Mouse (Mus musculus): Measurements from ENCODE around the gene Tmem229b. TPM values are rescaled to one million over a fixed set of nuclear protein-coding genes. Genes with fewer than 3 reads are reported as not detected.

The Tmem229b gene
- polyA plus RNA-seq, 1 experiment from 2014 or later = 6.5 TPM

DNA sequence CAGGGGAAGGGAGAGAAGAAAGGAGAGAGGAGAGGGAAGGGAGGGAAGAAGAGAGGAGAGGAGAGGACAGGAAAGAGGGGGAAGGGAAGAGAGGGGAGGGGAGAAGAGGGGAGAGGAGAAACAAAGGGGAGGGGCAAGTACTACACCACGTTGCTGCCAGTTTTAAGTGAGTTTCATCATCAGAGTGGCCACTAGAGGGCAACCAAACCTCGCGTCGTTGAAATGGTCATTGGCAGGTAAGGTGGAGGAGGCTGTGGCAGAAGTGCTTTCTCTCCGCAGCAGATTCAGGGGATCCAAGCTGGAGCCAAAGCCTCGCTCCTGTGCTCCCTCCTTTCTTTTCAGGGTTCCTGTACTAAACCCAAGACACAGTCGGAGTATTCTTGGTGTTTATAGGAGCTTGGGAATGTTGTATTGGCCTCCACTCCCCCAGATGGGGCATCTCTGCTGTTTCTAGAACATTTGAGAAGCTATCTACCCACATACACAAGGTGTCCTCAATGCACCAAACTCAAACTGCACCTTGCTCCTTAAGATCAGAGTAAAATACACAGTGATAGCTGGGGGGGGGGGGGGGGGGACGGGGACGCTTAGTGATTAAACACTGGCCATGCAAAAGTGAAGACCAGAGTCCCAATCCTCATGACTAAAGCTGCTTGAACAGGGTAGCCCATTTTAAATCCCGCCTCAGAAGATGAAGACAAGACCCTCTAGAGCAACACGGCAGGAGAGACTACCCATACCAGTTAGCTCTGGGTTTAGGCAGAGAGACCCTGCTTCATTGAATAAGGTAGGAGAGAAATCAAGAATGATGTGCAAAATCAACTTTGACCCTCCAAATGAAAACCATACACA lies 89.0 kb downstream of the Tmem229b start:
- Histone ChIP-seq H3K9ac (no peak overlapping the region), H3K36me3 (no peaks in the 10 kb centered on the region), H3K9me3 (no peaks in the 10 kb centered on the region), H3K4me1 (no peaks in the 10 kb centered on the region; the same call in 1 of the 2 replicates), H3K27me3 (replicated peaks) (no peaks in the 10 kb centered on the region), H3K4me2 (peak overlapping the region; percentile 44), H3K4me3 (replicated peaks) (no peak overlapping the region), H3K27ac (no peak overlapping the region)
- ATAC-seq (ENCODE audit: insufficient read depth, low FRiP score, low read depth) = no peak
- 9% methylated on average over 11 of the region's 11 CpGs for WGBS

DNA sequence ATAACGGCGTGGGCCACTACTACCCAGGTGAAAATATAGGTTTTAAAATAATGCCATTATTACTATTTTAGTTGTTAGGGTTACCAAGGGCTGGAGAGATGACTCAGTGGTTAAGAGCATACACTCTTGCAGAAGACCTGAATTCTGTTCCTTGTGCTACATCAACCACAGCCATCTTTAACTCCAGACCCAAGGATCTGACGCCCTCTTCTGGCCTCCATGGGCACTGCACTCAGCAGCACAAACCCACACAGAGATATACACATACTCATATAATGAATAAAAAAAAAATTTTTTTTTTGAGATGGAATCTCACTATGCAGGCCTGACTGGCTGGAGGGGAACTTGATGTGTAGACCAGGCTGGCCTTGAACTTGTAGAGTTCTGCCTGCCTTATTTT lies 91.1 kb downstream of the Tmem229b start:
- H3K4me1 ChIP-seq = peaks cover 9% of the 10 kb centered on the region
- no peak for ATAC-seq (ENCODE audit: insufficient read depth, low FRiP score, low read depth)
- H3K9ac ChIP-seq = no peak overlapping the region
- no peak overlapping the region for H3K4me2 ChIP-seq
- H3K9me3 ChIP-seq = no peaks in the 10 kb centered on the region
- H3K36me3 ChIP-seq = no peaks in the 10 kb centered on the region
- H3K27me3 ChIP-seq (replicated peaks) = peaks cover 5% of the 10 kb centered on the region; the same call in 1 of the 2 replicates
- WGBS = 71% methylated on average over 3 of the region's 3 CpGs
- no peak overlapping the region for H3K4me3 ChIP-seq (replicated peaks)
- H3K27ac ChIP-seq = no peak overlapping the region

DNA sequence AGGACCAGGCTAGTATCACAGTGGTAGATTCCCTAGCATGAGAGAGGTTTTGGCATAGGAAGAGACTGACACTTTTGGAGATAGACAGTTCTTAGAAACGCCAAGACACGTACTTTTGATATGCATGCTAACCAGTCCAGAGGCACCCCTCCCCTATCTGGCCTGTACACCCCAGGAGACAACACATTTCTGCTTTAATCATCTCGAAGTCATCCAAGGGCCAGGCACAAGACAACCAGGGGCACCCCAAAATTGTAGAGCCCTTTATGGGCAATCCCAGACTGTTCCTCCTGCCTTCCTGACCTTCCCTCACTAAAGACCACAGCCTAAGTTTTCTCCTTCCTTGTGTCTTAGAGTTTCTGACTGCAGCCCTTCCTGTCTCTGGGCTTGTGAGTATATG lies 91.9 kb downstream of the Tmem229b start:
- H3K27ac ChIP-seq = no peak overlapping the region
- ATAC-seq (ENCODE audit: insufficient read depth, low FRiP score, low read depth) = peak; percentile 25; the same call in 1 of the 2 replicates
- peaks cover 5% of the 10 kb centered on the region; the same call in 1 of the 2 replicates for H3K27me3 ChIP-seq (replicated peaks)
- H3K4me3 ChIP-seq (replicated peaks) = no peak overlapping the region
- peaks cover 12% of the 10 kb centered on the region for H3K4me1 ChIP-seq
- H3K4me2 ChIP-seq = no peak overlapping the region
- 76% methylated on average over 3 of the region's 3 CpGs for WGBS
- no peaks in the 10 kb centered on the region for H3K9me3 ChIP-seq
- H3K9ac ChIP-seq = no peak overlapping the region
- H3K36me3 ChIP-seq = no peaks in the 10 kb centered on the region

DNA sequence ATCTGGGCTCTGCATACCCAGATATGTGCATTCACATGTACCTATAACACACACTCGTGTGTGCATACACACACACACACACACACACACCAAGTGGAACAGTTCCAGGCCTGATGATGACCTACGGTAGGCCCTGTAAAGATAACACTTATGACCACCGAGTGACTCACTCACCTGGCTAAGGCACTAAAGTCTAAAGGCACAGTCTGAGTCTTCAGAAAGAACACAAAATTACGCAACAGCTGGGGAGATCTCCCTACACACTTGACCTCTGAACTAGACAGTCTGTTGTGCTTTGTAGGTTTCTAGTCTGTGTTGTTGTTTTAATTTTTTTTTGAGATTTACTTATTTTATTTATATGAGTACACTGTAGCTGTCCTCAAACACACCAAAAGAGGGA lies 93.0 kb downstream of the Tmem229b start:
- Histone ChIP-seq H3K4me2 (no peak overlapping the region), H3K9ac (no peak overlapping the region), H3K4me3 (replicated peaks) (no peak overlapping the region), H3K9me3 (no peaks in the 10 kb centered on the region), H3K36me3 (no peaks in the 10 kb centered on the region), H3K4me1 (peaks cover 12% of the 10 kb centered on the region), H3K27me3 (replicated peaks) (peaks cover 9% of the 10 kb centered on the region; the same call in 1 of the 2 replicates), H3K27ac (no peak overlapping the region)
- ATAC-seq (ENCODE audit: insufficient read depth, low FRiP score, low read depth) = no peak
- 75% methylated on average over 4 of the region's 4 CpGs for WGBS

Other genes with a start within 250 kb of the Tmem229b start
- gene Atp6v1d, start 146.0 kb downstream of the Tmem229b start, polyA plus RNA-seq (2015; fragmentation: Nextera tagmentation; extraction: Ambion mirVana) = 59.3 and 60.5 TPM in 2 replicates
- 202 and 224 TPM in 2 replicates for gene Eif2s1, start 145.8 kb downstream of the Tmem229b start, polyA plus RNA-seq (2015; fragmentation: Nextera tagmentation; extraction: Ambion mirVana)
- 24.5 and 25.3 TPM in 2 replicates for gene Plek2, start 100.7 kb downstream of the Tmem229b start, polyA plus RNA-seq (2015; fragmentation: Nextera tagmentation; extraction: Ambion mirVana)
- 4.9 and 5.5 TPM in 2 replicates for gene Plekhh1, start 21.5 kb upstream of the Tmem229b start, polyA plus RNA-seq (2015; fragmentation: Nextera tagmentation; extraction: Ambion mirVana)
- 31.7 and 33.0 TPM in 2 replicates for gene Pigh, start 82.0 kb upstream of the Tmem229b start, polyA plus RNA-seq (2015; fragmentation: Nextera tagmentation; extraction: Ambion mirVana)
- 1.0 and 1.2 TPM in 2 replicates for gene Arg2, start 123.2 kb upstream of the Tmem229b start, polyA plus RNA-seq (2015; fragmentation: Nextera tagmentation; extraction: Ambion mirVana)
- gene Vti1b, start 165.0 kb upstream of the Tmem229b start, polyA plus RNA-seq (2015; fragmentation: Nextera tagmentation; extraction: Ambion mirVana) = 105 and 107 TPM in 2 replicates
- 26.4 and 27.0 TPM in 2 replicates for gene Rdh11, start 184.7 kb upstream of the Tmem229b start, polyA plus RNA-seq (2015; fragmentation: Nextera tagmentation; extraction: Ambion mirVana)
- 10.8 and 16.4 TPM in 2 replicates for gene Rdh12, start 201.3 kb upstream of the Tmem229b start, polyA plus RNA-seq (2015; fragmentation: Nextera tagmentation; extraction: Ambion mirVana)

All from stomach, embryonic 15.5 days (tissue).